Mouse (Mus musculus): Measurements from ENCODE around the gene Csrnp1. TPM values are rescaled to one million over a fixed set of nuclear protein-coding genes. Genes with fewer than 3 reads are reported as not detected.

Gene Csrnp1
- polyA plus RNA-seq (2017; shearing (Covaris generic)): 10 to 100 TPM; 54.4 to 66.2 TPM

GRCm38 (mm10) chr9:119984536-119985011 lies at the start of gene Csrnp1:
TSS of gene Csrnp1 (minus strand) at chr9:119984658.

GRCm38 (mm10) chr9:120023086-120023811 lies 38.8 kb upstream of the Csrnp1 start, which contains the start of gene Xirp1:
TSS of gene Xirp1 (minus strand) at chr9:120023598.

GRCm38 (mm10) chr9:119937005-119937773 lies 47.3 kb downstream of the Csrnp1 start, which contains the start of the genes Gorasp1 and Ttc21a:
TSS of gene Gorasp1 (minus strand) at chr9:119937565.
TSS of gene Ttc21a (plus strand) at chr9:119937606.

Other genes with a start within 250 kb of the Csrnp1 start
- gene Scn11a, start 159.2 kb downstream of the Csrnp1 start, polyA plus RNA-seq (2017; shearing (Covaris generic)): under 1 TPM; 0.73 to 0.93 TPM
- 10 to 100 TPM; 58.4 to 60.2 TPM for gene Wdr48, start 89.8 kb downstream of the Csrnp1 start, polyA plus RNA-seq (2017; shearing (Covaris generic))
- 10 to 100 TPM; 10.5 to 12.7 TPM for gene Gorasp1, start 47.1 kb downstream of the Csrnp1 start, polyA plus RNA-seq (2017; shearing (Covaris generic))
- gene Ttc21a, start 47.1 kb downstream of the Csrnp1 start, polyA plus RNA-seq (2017; shearing (Covaris generic)): under 1 TPM in 1 of 2 experiments, not detected in 1; 0.13 TPM
- under 1 TPM in 1 of 2 experiments, not detected in 1; 0.04 TPM for gene Xirp1, start 38.9 kb upstream of the Csrnp1 start, polyA plus RNA-seq (2017; shearing (Covaris generic))
- under 1 TPM; 0.08 to 0.15 TPM for gene Cx3cr1, start 85.2 kb upstream of the Csrnp1 start, polyA plus RNA-seq (2017; shearing (Covaris generic))
- gene Ccr8, start 107.5 kb upstream of the Csrnp1 start, polyA plus RNA-seq (2017; shearing (Covaris generic)): 100 to 1,000 TPM in 1 of 2 experiments, 10 to 100 TPM in 1; 29.6 to 189 TPM
- 10 to 100 TPM; 50.3 to 51.9 TPM for gene Slc25a38, start 125.7 kb upstream of the Csrnp1 start, polyA plus RNA-seq (2017; shearing (Covaris generic))
- gene Rpsa, start 143.0 kb upstream of the Csrnp1 start, polyA plus RNA-seq (2017; shearing (Covaris generic)): 1,000 to 10,000 TPM; 1,278 to 1,616 TPM
- 1 to 10 TPM in 1 of 2 experiments, not detected in 1; 2.0 TPM for gene Mobp, start 165.0 kb upstream of the Csrnp1 start, polyA plus RNA-seq (2017; shearing (Covaris generic))

Data from inflammation-experienced regulatory T-cells (primary cell).